Mouse (Mus musculus) neural tube, embryonic 11.5 days (tissue): Measurements from ENCODE around the gene Aqr. TPM values are rescaled to one million over a fixed set of nuclear protein-coding genes. Genes with fewer than 3 reads are reported as not detected.

Experiments
- ATAC-seq: fragments of 200-750 bp; cut with Nextera tagmentation; 2 replicates; pipeline ENCODE4 v1.8.0; 2017; ENCODE audit warnings: moderate number of reproducible peaks, mild to moderate bottlenecking, moderate TSS enrichment, moderate library complexity; ENCODE audit not compliant: insufficient read depth, low FRiP score, low TSS enrichment
- DNase-seq: peaks from one replicate; pipeline ENCODE4 v3.0.0-alpha.2; 2015; ENCODE audit warnings: low spot score
- H3K27ac ChIP-seq: fragments of 300-500 bp; sonication (generic); 2 replicates; pipeline ENCODE4 v1.5.1; 2014; ENCODE audit warnings: low read depth, mild to moderate bottlenecking, low read length
- H3K27me3 ChIP-seq: fragments of 300-500 bp; sonication (generic); 2 replicates; pipeline ENCODE4 v1.6.1; 2014; ENCODE audit warnings: mild to moderate bottlenecking, low read length, mixed read lengths; ENCODE audit not compliant: control insufficient read depth, insufficient read depth
- H3K36me3 ChIP-seq: fragments of 300-500 bp; sonication (generic); 2 replicates; pipeline ENCODE4 v1.6.1; 2014; ENCODE audit warnings: mild to moderate bottlenecking, low read length, moderate library complexity, mixed read lengths; ENCODE audit not compliant: control insufficient read depth, insufficient read depth
- H3K4me1 ChIP-seq: fragments of 300-500 bp; sonication (generic); 2 replicates; pipeline ENCODE4 v1.6.1; 2014; ENCODE audit warnings: low read length, mixed read lengths; ENCODE audit not compliant: control insufficient read depth, insufficient read depth
- H3K4me2 ChIP-seq: fragments of 300-500 bp; sonication (generic); 2 replicates; pipeline ENCODE4 v1.6.1; 2014; ENCODE audit warnings: low read depth, mild to moderate bottlenecking, moderate library complexity
- H3K4me3 ChIP-seq: fragments of 300-500 bp; sonication (generic); 2 replicates; pipeline ENCODE4 v1.5.1; 2014; ENCODE audit warnings: low read depth, low read length
- H3K9ac ChIP-seq: fragments of 300-500 bp; sonication (generic); 2 replicates; pipeline ENCODE4 v1.6.1; 2014; ENCODE audit warnings: mild to moderate bottlenecking, low read length
- H3K9me3 ChIP-seq: fragments of 300-500 bp; sonication (generic); 2 replicates; pipeline ENCODE4 v1.6.1; 2016; ENCODE audit warnings: low read length; ENCODE audit not compliant: control insufficient read depth
- WGBS: fragments of 180-500 bp; shearing (Covaris S2); extraction: QIAGEN DNeasy Blood & Tissue Kit; methylation state at CpG from one replicate; pipeline ENCODE4 v1.1.7; 2014; 5-methylcytosine and 5-hydroxymethylcytosine counted together
- polyA plus RNA-seq: library from polyadenylated mRNA; unstranded; fragments of >200 nt; fragmentation: Nextera tagmentation; extraction: Ambion mirVana; gene quantifications from 2 replicates; pipeline ENCODE4 v1.2.1, GENCODE M21; 2014

The Aqr gene
- polyA plus RNA-seq, 1 experiment from 2014 or later = 64.3 TPM

DNA sequence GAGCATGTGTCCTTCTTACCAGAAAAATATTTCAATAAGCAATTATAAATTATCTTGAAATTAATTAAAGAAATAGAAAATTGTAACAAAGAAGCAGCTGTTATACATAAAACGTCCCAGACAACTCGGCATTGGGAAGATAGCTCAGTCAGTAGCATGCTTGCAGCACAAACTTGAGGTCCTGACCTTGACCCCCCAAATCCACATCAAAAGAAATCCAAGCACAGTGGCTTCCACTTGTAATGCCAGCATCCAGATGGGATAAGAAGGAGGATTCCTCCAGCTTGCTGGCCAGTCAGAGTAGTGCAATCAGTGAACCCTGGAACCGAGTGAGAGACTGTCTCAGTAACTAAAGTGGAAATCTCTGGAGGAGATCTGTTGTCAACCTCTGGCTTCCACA is 120.6 kb downstream of the Aqr start:
- WGBS = 80% methylated on average over 3 of the region's 3 CpGs
- Histone ChIP-seq H3K36me3 (no peaks in the 10 kb centered on the region), H3K27me3 (no peaks in the 10 kb centered on the region), H3K4me3 (no peak overlapping the region), H3K9ac (no peak overlapping the region), H3K4me2 (no peak overlapping the region), H3K27ac (no peak overlapping the region), H3K4me1 (no peaks in the 10 kb centered on the region), H3K9me3 (no peaks in the 10 kb centered on the region)
- no peak for ATAC-seq
- DNase-seq = no peak

DNA sequence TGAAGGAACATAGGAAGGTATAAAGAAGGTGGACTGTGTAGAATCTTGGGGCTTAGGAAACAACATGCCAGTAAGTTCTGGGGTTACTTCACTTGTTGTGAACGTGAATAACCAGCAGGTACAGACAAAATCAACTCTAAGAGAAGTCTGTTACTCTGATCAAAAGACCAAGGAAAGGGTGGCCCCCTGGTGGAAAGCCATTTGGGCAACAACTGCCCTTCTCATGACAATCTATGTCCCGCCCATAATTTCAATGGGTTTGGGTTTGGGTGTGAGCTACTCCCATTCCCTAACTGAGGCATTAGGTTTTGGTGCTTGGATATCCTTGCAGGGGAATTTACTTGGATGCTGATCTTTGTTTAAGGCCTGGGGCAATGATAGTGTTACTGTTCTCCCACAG is 122.8 kb downstream of the Aqr start:
- 64% methylated on average over 2 of the region's 2 CpGs for WGBS
- no peak for DNase-seq
- H3K4me2 ChIP-seq = no peak overlapping the region
- H3K9me3 ChIP-seq = no peaks in the 10 kb centered on the region
- no peaks in the 10 kb centered on the region for H3K27me3 ChIP-seq
- H3K36me3 ChIP-seq = no peaks in the 10 kb centered on the region
- H3K9ac ChIP-seq = no peak overlapping the region
- no peak overlapping the region for H3K4me3 ChIP-seq
- H3K27ac ChIP-seq = no peak overlapping the region
- ATAC-seq = no peak
- no peaks in the 10 kb centered on the region for H3K4me1 ChIP-seq

- no peak overlapping the region for H3K4me2 ChIP-seq
- H3K9me3 ChIP-seq = no peaks in the 10 kb centered on the region
- WGBS = 44% methylated on average over 6 of the region's 6 CpGs
- no peaks in the 10 kb centered on the region for H3K36me3 ChIP-seq
- no peak for ATAC-seq
- no peak overlapping the region for H3K9ac ChIP-seq
- no peak overlapping the region for H3K4me3 ChIP-seq
- H3K4me1 ChIP-seq = no peaks in the 10 kb centered on the region
- DNase-seq = no peak
- H3K27me3 ChIP-seq = no peaks in the 10 kb centered on the region
- no peak overlapping the region for H3K27ac ChIP-seq
Observed at GRCm38 (mm10) chr2:114060071-114060591, 126.7 kb downstream of the Aqr start.

DNA sequence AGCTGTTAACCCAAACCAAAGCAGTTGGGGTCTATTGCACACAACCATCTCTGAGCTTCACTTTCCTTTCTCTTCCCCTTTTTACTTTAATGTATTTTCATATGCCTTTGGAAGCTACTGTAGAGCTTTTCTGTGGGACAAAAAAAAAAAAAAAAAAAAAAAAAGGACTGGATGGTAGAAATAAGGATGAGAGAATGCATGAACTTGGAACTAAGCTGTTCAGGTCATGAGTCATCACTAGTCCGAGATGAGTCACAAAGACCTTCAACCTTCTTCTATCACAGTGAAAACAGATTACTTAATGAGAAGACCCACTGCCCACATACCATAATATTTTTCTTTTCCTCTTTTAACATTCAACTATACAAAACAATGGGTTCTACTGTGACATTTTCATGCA is 127.2 kb downstream of the Aqr start:
- H3K27me3 ChIP-seq = no peaks in the 10 kb centered on the region
- H3K27ac ChIP-seq = no peak overlapping the region
- no peaks in the 10 kb centered on the region for H3K4me1 ChIP-seq
- no peak for ATAC-seq
- WGBS = 70% methylated on average over 1 of the region's 1 CpGs
- no peak overlapping the region for H3K4me3 ChIP-seq
- no peaks in the 10 kb centered on the region for H3K9me3 ChIP-seq
- H3K4me2 ChIP-seq = no peak overlapping the region
- no peak for DNase-seq
- no peaks in the 10 kb centered on the region for H3K36me3 ChIP-seq
- H3K9ac ChIP-seq = no peak overlapping the region

DNA sequence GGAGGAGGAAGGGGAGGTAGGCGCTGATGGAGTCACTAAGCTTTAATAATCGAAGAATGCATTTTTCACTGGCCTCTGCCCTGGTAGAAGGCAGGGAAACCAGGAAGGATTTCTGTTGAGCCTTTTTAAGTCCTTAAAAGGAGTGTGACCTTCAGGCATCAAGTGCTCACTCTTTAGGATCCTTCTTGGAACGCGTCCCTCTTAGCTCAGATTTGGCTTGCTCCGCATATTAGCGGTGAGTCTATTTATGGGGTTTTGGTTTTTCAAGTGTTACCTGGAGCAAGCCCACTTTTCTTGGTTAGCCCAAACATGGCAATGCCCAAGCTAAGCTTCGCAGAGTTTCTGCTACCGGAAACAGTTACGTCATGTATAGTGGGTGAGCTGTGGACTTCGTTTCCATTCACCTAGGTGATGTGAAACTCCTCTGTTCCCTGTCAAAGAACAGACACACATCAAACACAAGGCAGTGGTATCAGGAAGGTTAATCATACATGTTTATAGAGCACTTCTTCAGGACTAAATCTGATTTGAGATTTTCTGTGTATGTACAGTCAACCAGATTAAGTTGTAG is 128.5 kb downstream of the Aqr start:
- no peak overlapping the region for H3K4me2 ChIP-seq
- WGBS = 93% methylated on average over 10 of the region's 10 CpGs
- no peaks in the 10 kb centered on the region for H3K36me3 ChIP-seq
- no peak overlapping the region for H3K9ac ChIP-seq
- H3K9me3 ChIP-seq = no peaks in the 10 kb centered on the region
- no peaks in the 10 kb centered on the region for H3K27me3 ChIP-seq
- no peak overlapping the region for H3K4me3 ChIP-seq
- H3K27ac ChIP-seq = no peak overlapping the region
- no peaks in the 10 kb centered on the region for H3K4me1 ChIP-seq
- ATAC-seq = no peak
- no peak for DNase-seq

- WGBS = 38% methylated on average over 10 of the region's 10 CpGs
- Histone ChIP-seq H3K4me1 (no peaks in the 10 kb centered on the region), H3K4me2 (no peak overlapping the region), H3K36me3 (no peaks in the 10 kb centered on the region), H3K9me3 (no peaks in the 10 kb centered on the region), H3K4me3 (no peak overlapping the region), H3K27ac (no peak overlapping the region), H3K9ac (no peak overlapping the region), H3K27me3 (no peaks in the 10 kb centered on the region)
- ATAC-seq (no peak), DNase-seq (peak; percentile 16)
Observed at GRCm38 (mm10) chr2:114057303-114057853, 129.4 kb downstream of the Aqr start.

DNA sequence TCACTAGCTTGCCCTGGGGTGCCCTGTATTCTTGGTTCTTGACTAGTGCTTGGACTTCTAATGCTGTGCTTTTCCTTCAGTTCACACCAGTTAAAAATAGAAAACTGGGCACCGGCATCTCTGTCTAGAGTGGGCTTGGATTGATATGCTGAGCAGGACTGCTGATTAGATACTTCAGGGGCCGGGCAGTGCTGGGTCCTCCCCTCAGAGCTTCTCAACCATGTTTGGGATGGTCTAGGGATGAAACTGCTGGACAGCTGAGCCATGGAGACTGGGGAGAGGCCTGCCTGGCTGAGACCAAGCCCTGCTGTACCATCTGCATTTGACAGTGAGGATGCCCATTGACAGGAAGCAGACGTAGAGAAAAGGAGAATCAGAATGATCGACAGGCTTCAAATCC is 132.7 kb downstream of the Aqr start:
- ATAC-seq (no peak), DNase-seq (no peak)
- Histone ChIP-seq H3K9ac (no peak overlapping the region), H3K36me3 (no peaks in the 10 kb centered on the region), H3K4me3 (no peak overlapping the region), H3K27me3 (no peaks in the 10 kb centered on the region), H3K9me3 (no peaks in the 10 kb centered on the region), H3K4me2 (no peak overlapping the region), H3K4me1 (no peaks in the 10 kb centered on the region), H3K27ac (no peak overlapping the region)
- WGBS = 85% methylated on average over 4 of the region's 4 CpGs

DNA sequence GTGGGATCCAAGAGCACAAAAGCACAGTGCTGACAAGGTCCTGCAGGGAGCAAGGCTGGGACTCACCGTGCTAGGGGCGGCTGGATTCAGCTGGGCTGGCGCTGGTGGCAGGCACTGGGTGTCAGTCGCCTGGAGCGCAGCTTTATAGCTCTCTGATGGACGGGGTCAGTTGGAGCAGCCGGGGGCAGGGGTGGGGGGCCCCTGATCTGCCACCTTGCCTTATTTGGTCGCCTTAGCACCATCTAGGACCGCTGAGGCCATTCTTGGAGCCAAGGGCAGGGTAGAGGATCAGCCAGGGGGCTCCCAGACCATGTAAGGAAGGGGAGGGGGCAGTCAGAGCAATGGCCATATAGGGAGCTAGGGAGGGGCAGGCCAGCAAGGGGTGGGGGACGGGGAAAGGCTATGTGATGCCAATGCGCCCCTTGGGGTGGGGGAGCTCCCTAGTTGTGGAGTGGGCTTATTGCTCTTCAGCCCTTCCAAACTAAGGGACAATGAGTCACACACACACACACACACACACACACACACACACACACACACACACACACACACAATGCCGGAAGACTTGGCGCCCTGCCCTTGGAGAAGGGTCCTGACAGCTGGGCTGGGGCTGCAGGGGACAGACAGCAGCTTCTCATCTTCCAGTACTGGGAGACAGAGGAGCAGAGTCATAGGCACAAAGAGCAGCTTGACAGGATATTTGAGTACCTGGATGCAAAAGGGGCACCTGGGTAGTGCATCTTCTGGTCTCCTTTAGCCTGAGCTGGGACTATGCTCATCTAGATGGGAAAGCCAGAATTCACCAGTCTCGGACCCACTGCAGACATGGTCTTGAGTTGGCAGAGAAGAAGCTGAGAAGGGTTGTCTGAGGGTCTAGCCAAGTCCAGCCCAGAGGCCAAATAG is 133.9 kb downstream of the Aqr start, which contains the start of gene Actc1:
Actc1 (minus strand) TSS at position 853 of the 903 bp plus-strand sequence.
- H3K4me3 ChIP-seq = no peak within 1 kb of the TSS
- H3K9ac ChIP-seq = no peak within 1 kb of the TSS
- H3K4me2 ChIP-seq = no peak within 1 kb of the TSS
- H3K27ac ChIP-seq = no peak within 1 kb of the TSS
- 26% methylated on average over 14 of the region's 14 CpGs for WGBS
- DNase-seq (peak; percentile 14), ATAC-seq (peak; percentile 41; the same call in 1 of the 2 replicates)
- H3K27me3 ChIP-seq = no peaks in the 10 kb centered on the region
- H3K36me3 ChIP-seq = no peaks in the 10 kb centered on the region
- H3K9me3 ChIP-seq = no peaks in the 10 kb centered on the region
- H3K4me1 ChIP-seq = no peaks in the 10 kb centered on the region
